Mouse (Mus musculus) CD4-positive, CD25-positive, alpha-beta regulatory T cell, adult 9 weeks (primary cell): ENCODE results near the gene Iltifb. TPM values are rescaled to one million over a fixed set of nuclear protein-coding genes. Genes with fewer than 3 reads are reported as not detected.

Experiments
- polyA plus RNA-seq: library from polyadenylated mRNA; unstranded; fragments of 100-300 nt; shearing (Covaris generic); gene quantifications from one replicate; pipeline ENCODE4 v1.2.1, GENCODE M21; 2017

The Iltifb gene
- polyA plus RNA-seq: not detected

DNA sequence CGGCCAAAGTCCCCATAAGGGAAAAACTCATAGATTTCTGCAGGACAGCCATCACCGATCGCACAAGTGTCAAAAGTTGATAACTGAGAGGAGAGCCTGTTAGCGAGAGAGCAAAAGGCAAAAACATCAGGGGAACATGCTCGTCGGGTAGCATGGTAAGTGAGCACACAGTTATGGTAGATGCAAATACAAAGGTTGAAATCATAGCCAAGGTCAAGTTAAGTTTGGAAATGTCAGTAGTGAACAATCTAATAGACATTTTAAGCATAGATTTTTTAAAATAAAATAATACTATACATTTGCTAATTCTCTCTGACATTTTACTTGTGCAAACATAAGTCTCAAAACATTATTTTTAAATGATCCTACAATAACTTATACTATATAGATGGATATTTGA lies at the start of gene Iltifb:
Gene Iltifb (minus strand): TSS at position 101 of the 400 bp plus-strand sequence.

DNA sequence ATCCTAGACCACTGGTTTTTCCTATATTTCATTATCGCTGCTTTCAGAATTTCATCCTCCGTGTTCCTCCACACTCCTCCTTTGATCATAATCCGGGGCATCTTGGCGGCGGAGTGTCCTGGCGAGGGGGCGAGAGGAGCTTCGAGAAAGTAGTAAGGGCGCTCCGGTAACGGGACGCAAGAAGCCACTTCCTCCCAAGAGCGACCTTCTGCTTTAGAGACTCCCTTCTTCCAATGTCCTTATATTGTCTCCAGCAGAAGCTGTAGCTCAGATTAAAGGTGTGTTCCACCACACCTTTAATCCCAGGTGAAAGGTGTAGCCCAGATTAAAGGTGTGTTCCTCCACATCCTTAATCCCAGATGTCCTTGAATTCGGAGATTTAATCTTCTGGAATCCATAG lies 48.3 kb upstream of the Iltifb start, which contains the start of gene Gm9046:
Gene Gm9046 (minus strand): TSS at position 101 of the 400 bp plus-strand sequence.

DNA sequence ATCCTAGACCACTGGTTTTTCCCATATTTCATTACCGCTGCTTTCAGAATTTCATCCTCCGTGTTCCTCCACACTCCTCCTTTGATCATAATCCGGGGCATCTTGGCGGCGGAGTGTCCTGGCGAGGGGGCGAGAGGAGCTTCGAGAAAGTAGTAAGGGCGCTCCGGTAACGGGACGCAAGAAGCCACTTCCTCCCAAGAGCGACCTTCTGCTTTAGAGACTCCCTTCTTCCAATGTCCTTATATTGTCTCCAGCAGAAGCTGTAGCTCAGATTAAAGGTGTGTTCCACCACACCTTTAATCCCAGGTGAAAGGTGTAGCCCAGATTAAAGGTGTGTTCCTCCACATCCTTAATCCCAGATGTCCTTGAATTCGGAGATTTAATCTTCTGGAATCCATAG lies 42.9 kb upstream of the Iltifb start, which contains the start of gene Gm9045:
Gene Gm9045 (minus strand): TSS at position 101 of the 400 bp plus-strand sequence.

DNA sequence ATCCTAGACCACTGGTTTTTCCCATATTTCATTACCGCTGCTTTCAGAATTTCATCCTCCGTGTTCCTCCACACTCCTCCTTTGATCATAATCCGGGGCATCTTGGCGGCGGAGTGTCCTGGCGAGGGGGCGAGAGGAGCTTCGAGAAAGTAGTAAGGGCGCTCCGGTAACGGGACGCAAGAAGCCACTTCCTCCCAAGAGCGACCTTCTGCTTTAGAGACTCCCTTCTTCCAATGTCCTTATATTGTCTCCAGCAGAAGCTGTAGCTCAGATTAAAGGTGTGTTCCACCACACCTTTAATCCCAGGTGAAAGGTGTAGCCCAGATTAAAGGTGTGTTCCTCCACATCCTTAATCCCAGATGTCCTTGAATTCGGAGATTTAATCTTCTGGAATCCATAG lies 37.5 kb upstream of the Iltifb start, which contains the start of gene Gm9044:
Gene Gm9044 (minus strand): TSS at position 101 of the 400 bp plus-strand sequence.

DNA sequence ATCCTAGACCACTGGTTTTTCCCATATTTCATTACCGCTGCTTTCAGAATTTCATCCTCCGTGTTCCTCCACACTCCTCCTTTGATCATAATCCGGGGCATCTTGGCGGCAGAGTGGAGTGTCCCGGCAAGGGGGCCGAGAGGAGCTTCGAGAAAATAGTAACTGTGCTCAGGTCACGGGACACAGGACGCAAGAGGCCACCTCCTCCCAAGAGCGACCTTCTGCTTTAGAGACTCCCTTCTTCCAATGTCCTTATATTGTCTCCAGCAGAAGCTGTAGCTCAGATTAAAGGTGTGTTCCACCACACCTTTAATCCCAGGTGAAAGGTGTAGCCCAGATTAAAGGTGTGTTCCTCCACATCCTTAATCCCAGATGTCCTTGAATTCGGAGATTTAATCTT lies 32.0 kb upstream of the Iltifb start, which contains the start of gene Gm9040:
Gene Gm9040 (minus strand): TSS at position 101 of the 400 bp plus-strand sequence.

DNA sequence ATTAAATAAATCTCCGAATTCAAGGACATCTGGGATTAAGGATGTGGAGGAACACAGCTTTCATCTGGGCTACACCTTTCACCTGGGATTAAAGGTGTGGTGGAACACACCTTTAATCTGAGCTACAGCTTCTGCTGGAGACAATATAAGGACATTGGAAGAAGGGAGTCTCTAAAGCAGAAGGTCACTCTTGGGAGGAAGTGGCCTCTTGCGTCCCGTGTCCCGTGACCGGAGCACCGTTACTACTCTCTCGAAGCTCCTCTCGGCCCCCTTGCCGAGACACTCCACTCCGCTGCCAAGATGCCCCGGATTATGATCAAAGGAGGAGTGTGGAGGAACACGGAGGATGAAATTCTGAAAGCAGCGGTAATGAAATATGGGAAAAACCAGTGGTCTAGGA lies 36.5 kb downstream of the Iltifb start, which contains the start of gene Gm32802:
Gene Gm32802 (plus strand): TSS at position 301 of the 400 bp plus-strand sequence.

DNA sequence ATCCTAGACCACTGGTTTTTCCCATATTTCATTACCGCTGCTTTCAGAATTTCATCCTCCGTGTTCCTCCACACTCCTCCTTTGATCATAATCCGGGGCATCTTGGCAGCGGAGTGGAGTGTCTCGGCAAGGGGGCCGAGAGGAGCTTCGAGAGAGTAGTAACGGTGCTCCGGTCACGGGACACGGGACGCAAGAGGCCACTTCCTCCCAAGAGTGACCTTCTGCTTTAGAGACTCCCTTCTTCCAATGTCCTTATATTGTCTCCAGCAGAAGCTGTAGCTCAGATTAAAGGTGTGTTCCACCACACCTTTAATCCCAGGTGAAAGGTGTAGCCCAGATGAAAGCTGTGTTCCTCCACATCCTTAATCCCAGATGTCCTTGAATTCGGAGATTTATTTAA lies 54.2 kb downstream of the Iltifb start, which contains the start of gene Gm32717:
Gene Gm32717 (minus strand): TSS at position 101 of the 400 bp plus-strand sequence.

Other genes with a start within 250 kb of the Iltifb start
- gene Mdm1, start 153.2 kb downstream of the Iltifb start, polyA plus RNA-seq: 9.2 TPM
- gene Il22, start 90.1 kb downstream of the Iltifb start, polyA plus RNA-seq: not detected
- gene Gm32717, start 54.3 kb downstream of the Iltifb start, polyA plus RNA-seq: 0.12 TPM
- 0.12 TPM for gene Gm32802, start 36.4 kb downstream of the Iltifb start, polyA plus RNA-seq
- not detected for gene Gm9040, start 31.9 kb upstream of the Iltifb start, polyA plus RNA-seq
- gene Gm9044, start 37.4 kb upstream of the Iltifb start, polyA plus RNA-seq: not detected
- gene Gm9045, start 42.8 kb upstream of the Iltifb start, polyA plus RNA-seq: not detected
- not detected for gene Gm9046, start 48.2 kb upstream of the Iltifb start, polyA plus RNA-seq
- not detected for gene Gm9048, start 53.6 kb upstream of the Iltifb start, polyA plus RNA-seq
- not detected for gene Gm9049, start 59.1 kb upstream of the Iltifb start, polyA plus RNA-seq
- 8.5 TPM for gene Ifng, start 146.0 kb upstream of the Iltifb start, polyA plus RNA-seq